Mouse (Mus musculus) kidney, postnatal 10 days (tissue): Measurements from ENCODE around the gene Krt77.
A peak's percentile ranks its signal among the peaks of the same experiment; 100 is the strongest.

Experiments
- DNase-seq: peaks from one replicate; pipeline ENCODE4 v3.0.0; 2021; ENCODE audit warnings: mixed read lengths

The Krt77 gene

GRCm38 (mm10) chr15:101869431-101869830 lies at the start of gene Krt77:
Gene Krt77, minus strand, starts transcription at chr15:101869705.
- DNase-seq, result no peak

DNA sequence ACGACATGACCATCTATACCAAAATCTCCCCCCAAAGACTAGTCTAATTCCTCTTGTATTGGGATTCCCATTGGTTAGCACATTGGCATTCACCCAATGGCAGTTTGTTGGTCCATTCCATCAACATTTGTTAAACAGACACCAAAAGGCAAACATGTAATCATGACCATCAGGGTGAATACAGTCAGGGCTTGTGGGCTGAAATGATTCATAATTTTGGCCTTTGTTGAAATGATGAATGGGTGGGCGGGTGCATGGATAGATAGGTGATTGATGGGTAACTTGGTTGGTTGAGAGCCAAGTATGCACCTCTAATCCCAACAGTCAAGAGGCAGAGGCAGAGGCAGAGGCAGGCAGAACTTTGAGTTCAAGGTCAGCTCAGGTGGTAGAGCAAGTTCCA lies 46.6 kb upstream of the Krt77 start:
- DNase-seq, result no peak

GRCm38 (mm10) chr15:101904849-101905248 lies 35.3 kb upstream of the Krt77 start:
- no peak for DNase-seq

GRCm38 (mm10) chr15:101902171-101903149 lies 33.0 kb upstream of the Krt77 start:
- peak; percentile 26 for DNase-seq

GRCm38 (mm10) chr15:101895216-101895615 lies 25.7 kb upstream of the Krt77 start:
- DNase-seq, result no peak

DNA sequence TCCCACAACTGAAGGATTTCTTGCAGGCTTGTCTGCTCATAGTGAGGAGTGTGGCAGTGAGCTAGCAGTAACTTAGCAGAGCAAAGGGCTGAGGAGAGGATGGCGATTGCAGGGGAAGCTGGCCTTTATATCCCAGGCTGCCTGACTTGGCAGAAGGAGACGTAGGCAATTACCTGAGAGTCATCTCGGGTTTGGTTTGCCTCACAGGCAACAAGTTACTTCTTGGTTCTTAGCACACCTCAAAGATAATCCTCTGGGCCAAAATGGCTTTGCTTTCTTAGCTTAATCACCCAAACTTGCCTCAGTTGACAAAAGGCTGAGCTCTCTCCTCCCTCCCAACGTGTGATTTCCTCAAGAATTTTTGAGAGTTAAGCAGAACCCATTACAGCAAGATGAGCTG lies 23.3 kb upstream of the Krt77 start, which contains the start of gene Krt76:
Gene Krt76 (minus strand): TSS at position 101 of the 400 bp plus-strand sequence.
- no peak for DNase-seq

- DNase-seq, result peak; percentile 52
Measured at GRCm38 (mm10) chr15:101879776-101880175, 10.3 kb upstream of the Krt77 start.

DNA sequence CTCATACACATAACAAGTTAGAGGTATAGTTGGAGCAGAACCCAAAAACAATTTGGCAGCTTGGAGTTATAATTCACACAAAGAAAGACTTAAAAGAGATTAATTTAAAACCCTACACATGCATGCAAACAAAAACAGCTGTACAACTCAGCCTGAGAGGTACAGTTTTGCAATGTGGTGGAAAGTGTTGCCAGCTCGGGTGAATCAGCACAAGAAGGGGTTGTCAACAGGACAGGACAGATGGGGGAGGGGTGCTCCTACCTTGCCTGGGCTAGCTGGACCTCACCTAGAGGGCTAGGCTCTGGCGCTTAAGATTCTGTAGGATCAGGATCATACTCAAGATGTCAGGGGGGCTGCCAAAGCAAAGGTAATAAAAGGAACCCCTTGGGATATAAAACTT lies 8.5 kb upstream of the Krt77 start:
- no peak for DNase-seq

- DNase-seq, result no peak
Measured at GRCm38 (mm10) chr15:101874383-101874782, 4.9 kb upstream of the Krt77 start.

- no peak for DNase-seq
Measured at GRCm38 (mm10) chr15:101873231-101873630, 3.7 kb upstream of the Krt77 start.

GRCm38 (mm10) chr15:101866754-101867153 lies 2.8 kb downstream of the Krt77 start:
- DNase-seq, result no peak

DNA sequence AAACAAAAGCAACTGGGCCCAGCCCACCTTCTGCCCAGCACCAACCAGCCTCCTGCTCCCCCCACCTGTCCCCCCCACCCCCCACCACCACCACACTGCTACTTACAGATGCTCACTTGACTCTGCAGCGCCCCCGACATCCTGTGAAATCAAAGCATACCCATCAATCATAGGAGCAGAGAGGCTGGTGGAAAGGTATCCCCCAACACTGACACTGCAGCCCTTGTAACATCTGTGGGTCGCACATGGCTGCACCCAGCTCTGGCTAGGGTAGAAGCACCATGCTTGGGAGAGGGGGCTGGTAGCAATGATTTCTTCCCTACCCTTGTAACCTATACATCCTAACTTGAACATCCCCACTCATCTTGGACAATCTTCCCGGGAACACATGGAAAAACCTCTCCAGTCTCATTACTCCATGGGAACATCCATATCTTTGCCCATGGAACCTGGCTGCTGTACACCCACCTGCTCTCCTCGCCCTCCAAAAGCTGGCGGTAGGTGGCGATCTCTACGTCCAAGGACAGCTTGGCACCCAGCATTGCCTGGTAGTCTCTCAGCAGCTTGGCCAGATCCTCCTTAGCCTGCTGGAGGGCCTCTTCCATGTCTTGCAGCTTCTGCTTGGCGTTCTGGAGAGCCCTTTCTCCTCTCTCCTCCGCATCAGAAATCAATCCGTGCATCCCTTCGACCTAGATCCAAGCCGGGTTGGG lies 8.9 kb downstream of the Krt77 start:
- peak; percentile 25 for DNase-seq

DNA sequence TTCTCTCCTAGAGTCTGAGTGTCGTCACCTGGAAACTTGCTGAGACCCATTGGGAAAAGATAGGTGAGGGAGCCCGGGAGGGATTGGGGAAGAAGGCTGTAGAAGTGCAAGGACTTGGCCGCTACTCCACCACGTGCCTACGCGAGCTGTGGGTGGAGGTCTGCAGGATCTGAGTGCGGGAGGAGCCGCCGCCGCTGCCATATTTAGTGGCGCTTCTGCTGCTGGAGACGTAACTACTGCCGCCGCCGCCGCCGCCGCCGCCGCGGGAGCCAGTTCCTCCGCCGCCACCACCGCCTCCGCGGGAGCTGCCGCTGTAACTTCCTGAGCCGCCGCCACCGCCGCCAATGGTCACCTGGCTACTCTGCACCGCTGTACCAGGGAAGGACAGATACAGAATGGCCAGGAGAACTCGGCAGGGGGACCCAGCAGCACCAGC lies 9.8 kb downstream of the Krt77 start:
- DNase-seq, result peak; percentile 67

DNA sequence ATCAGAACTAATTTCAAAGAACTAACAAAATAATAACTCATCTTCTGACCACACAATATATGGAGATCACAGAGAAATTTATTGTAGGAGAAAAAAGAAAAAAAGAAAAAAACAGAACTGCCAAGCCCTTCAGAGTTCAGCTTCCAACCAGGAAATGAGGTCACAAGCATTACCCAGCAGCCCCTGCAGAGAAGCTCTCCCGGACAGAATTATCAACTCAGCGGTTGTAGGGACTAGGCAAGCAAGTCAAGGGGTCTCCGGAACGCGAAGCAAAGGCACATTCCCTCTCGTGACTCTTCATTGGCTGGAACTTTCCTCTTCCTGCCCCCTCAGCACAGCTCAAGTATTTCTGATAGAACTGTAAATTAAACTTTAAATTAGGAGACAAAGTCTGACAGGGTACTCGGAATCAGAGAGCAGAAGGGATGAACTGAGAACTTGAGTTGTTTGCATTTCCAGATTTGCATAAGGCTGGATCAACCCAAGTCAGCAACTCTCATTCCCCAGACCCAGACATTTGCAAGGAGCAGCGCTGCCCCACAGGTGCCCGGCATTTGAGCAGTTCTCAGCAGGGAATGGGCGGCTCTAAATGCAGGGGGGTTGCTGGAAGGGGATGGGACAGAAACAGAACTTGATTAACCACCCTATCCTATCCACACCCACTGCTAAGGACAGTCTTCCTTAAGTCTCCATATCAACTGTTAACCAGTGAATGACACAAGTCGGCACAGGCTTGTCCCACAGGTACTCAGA lies 10.7 kb downstream of the Krt77 start:
- peak; percentile 12 for DNase-seq

DNA sequence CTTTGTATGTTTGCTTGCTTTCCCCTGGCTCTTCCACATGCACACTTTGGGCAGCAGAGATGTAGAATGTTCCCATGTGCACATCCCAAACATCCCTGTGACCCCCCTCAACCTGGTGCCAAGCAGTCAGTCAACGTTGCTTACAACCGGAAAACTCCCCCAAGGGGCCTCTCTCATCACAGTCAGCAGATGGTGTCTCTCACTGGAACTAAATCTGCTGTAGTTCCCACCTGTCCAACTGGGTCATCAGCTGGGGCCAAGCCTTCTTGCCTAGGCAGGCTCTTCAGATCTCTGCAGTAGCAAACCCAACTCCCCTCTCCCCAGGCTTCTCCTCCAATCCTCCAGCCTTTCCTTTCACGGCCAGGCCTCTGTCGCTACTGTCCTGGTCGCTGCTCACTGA lies 12.8 kb downstream of the Krt77 start:
- no peak for DNase-seq

- no peak for DNase-seq
Measured at GRCm38 (mm10) chr15:101855732-101856131, 13.8 kb downstream of the Krt77 start.

DNA sequence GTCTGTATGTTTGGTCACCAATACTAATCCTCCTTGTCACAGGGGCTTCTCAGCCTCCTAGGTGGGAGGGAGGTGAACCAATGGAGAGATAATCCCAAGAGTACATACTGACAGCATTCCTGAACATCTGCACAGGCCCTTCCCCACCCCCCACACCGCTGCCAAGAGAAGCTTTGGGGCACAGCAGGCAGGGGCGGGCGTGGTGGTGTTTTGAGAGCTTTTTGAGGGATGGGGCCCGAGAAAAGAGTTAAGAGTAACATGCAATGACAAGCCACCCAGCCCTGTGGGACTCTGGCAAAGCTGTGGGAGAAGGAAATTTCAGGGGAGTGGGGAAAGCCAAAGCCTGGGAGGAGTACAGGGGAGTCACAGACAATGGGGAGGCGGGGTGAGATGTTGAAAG lies 15.2 kb downstream of the Krt77 start:
- no peak for DNase-seq

DNA sequence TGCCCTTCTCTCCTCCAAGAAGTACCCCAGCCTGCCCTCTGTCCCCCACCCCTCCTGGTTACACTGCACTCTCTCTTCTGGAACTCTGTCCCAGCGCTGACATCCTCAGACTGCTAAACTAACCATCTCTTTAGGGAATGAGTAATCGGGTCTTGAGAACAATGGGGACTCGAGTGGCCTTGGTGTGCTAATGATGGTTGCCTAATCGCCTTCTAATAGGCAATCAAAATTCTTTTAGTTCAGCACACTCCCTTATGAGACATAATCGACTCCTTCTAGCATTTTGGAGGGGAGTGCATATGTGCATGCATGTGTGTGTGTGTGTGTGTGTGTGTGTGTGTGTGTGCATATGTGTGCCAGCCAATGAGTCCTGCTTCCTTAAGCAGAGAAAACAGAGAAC lies 16.9 kb downstream of the Krt77 start:
- DNase-seq, result no peak

DNA sequence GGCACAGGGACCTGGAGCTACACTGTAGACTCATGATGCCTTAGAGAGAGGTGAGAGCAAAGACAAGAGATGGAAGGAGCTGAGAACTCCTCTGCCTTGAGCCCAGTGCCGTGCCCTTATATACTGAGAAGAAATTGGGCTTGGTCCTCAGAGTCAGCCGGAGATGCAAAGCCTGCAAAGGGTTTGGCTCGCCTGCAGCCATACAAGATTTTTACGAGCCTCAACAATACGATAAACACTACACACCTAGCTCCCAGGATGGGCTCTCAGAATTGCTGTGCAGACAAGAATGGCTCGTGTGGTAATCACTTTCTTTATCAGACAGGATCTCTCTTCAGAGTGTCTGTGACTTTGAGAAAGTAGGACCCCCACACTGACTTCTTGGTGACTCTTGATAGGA lies 18.8 kb downstream of the Krt77 start, which contains the start of gene Krt1:
Gene Krt1 (minus strand): TSS at position 101 of the 400 bp plus-strand sequence.
- no peak for DNase-seq

DNA sequence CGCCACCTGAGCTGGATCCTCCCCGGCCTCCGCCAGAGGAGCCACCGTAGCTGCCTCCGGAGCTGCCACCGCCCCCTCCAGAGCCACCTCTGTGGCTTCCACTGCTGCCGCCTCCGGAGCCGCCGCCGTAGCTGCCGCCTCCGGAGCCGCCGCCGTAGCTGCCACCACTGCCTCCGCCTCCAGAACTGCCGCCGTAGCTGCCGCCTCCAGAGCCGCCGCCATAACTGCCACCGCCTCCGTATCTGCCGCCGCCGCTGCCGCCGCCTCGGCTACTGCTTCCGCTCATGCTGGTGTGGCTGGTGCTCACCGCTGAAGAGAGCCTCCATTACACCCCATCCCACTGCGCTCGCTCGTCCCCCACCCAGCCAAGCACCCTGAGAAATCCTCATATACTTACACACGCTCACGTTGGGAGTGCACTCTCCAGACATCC lies 23.5 kb downstream of the Krt77 start:
- peak; percentile 60 for DNase-seq

GRCm38 (mm10) chr15:101843192-101843591 lies 26.3 kb downstream of the Krt77 start:
- DNase-seq, result no peak

GRCm38 (mm10) chr15:101834784-101835328 lies 34.6 kb downstream of the Krt77 start:
- no peak for DNase-seq

DNA sequence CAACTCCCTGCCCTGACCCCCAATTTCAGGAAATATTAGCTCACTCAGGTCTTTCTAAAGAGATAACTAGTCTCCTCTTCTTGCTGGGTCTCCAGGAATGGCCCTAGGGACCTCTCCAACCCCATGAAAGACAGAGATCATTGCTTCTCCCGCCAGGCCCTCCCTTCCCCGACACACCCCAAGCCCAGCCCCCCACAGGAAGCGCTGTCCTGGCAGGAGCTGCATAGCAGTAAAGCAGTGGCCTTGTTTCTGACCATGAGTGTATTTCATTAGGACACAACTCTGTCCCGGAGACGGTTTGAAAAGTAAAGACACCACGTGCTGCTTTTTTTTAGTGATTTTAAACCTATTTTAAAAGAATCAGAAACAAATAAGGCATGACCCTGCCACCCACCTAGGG lies 36.4 kb downstream of the Krt77 start:
- no peak for DNase-seq
